Mouse (Mus musculus) kidney, postnatal 0 days (tissue): ENCODE data around the gene Crym. TPM values are rescaled to one million over a fixed set of nuclear protein-coding genes. Genes with fewer than 3 reads are reported as not detected.
A peak's percentile ranks its signal among the peaks of the same experiment; 100 is the strongest.

Source experiments
- ATAC-seq: fragments of 200-750 bp; cut with Nextera tagmentation; replicated peaks from 2 replicates; pipeline ENCODE4 v1.8.0; 2017; ENCODE audit warnings: low read depth, moderate number of reproducible peaks, moderate TSS enrichment, moderate library complexity; ENCODE audit not compliant: low FRiP score
- DNase-seq: peaks from one replicate; pipeline ENCODE4 v3.0.0-alpha.2; 2016; ENCODE audit warnings: low spot score
- H3K27ac ChIP-seq: fragments of 300-500 bp; sonication (generic); 2 replicates; pipeline ENCODE4 v1.5.1; 2014; ENCODE audit warnings: mild to moderate bottlenecking
- H3K27me3 ChIP-seq: fragments of 300-500 bp; sonication (generic); 2 replicates; pipeline ENCODE4 v1.6.1; 2014; ENCODE audit warnings: low read length, mixed read lengths; ENCODE audit not compliant: insufficient read depth
- H3K36me3 ChIP-seq: fragments of 300-500 bp; sonication (generic); 2 replicates; pipeline ENCODE4 v1.6.1; 2014; ENCODE audit warnings: low read length, mixed read lengths; ENCODE audit not compliant: insufficient read depth
- H3K4me1 ChIP-seq: fragments of 300-500 bp; sonication (generic); replicated peaks from 2 replicates; pipeline ENCODE4 v1.6.1; 2014; ENCODE audit warnings: antibody characterized with exemption, low read length, mixed read lengths; ENCODE audit not compliant: insufficient read depth
- H3K4me2 ChIP-seq: fragments of 300-500 bp; sonication (generic); 2 replicates; pipeline ENCODE4 v1.6.1; 2014; ENCODE audit warnings: mild to moderate bottlenecking, low read length, moderate library complexity, mixed read lengths
- H3K4me3 ChIP-seq: fragments of 300-500 bp; sonication (generic); replicated peaks from 2 replicates; pipeline ENCODE4 v1.5.1; 2014; ENCODE audit warnings: low read depth, low read length
- H3K9ac ChIP-seq: fragments of 300-500 bp; sonication (generic); 2 replicates; pipeline ENCODE4 v1.6.1; 2014; ENCODE audit warnings: low read depth, low read length
- H3K9me3 ChIP-seq: fragments of 300-500 bp; sonication (generic); replicated peaks from 2 replicates; pipeline ENCODE4 v1.6.1; 2016; ENCODE audit warnings: low read length, inconsistent platforms, mixed read lengths
- CTCF ChIP-seq: IDR thresholded peaks from 2 replicates; pipeline ENCODE4 v1.5.1; 2016; ENCODE audit warnings: antibody characterized with exemption, low read depth, mild to moderate bottlenecking, moderate library complexity
- WGBS: fragments of 180-500 bp; shearing (Covaris S2); extraction: QIAGEN DNeasy Blood & Tissue Kit; methylation state at CpG from one replicate; pipeline ENCODE4 v1.1.7; 2014; 5-methylcytosine and 5-hydroxymethylcytosine counted together
- polyA plus RNA-seq: library from polyadenylated mRNA; unstranded; fragments of >200 nt; fragmentation: Nextera tagmentation; extraction: Ambion mirVana; gene quantifications from 2 replicates; pipeline ENCODE4 v1.2.1, GENCODE M21; 2015

Gene Crym
- polyA plus RNA-seq, 1 experiment from 2014 or later, result 41.6 TPM

GRCm38 (mm10) chr7:120172188-120172700 lies 29.7 kb downstream of the Crym start:
- no peaks in the 10 kb centered on the region for H3K27me3 ChIP-seq
- no peaks in the 10 kb centered on the region for H3K36me3 ChIP-seq
- DNase-seq (no peak), ATAC-seq (no peak)
- H3K4me2 ChIP-seq, result no peak overlapping the region
- no peaks in the 10 kb centered on the region for H3K4me1 ChIP-seq
- H3K27ac ChIP-seq, result no peak overlapping the region
- no peak for TF ChIP-seq CTCF
- 83% methylated on average over 1 of the region's 1 CpGs for WGBS
- no peaks in the 10 kb centered on the region for H3K9me3 ChIP-seq
- no peak overlapping the region for H3K9ac ChIP-seq
- no peak overlapping the region for H3K4me3 ChIP-seq

GRCm38 (mm10) chr7:120163581-120164251 lies 38.2 kb downstream of the Crym start:
- no peak for TF ChIP-seq CTCF
- H3K9me3 ChIP-seq, result no peaks in the 10 kb centered on the region
- no peaks in the 10 kb centered on the region for H3K27me3 ChIP-seq
- no peaks in the 10 kb centered on the region for H3K36me3 ChIP-seq
- H3K4me3 ChIP-seq, result no peak overlapping the region
- no peaks in the 10 kb centered on the region for H3K4me1 ChIP-seq
- DNase-seq (peak; percentile 73), ATAC-seq (no peak; the same call in 1 of the 2 replicates)
- no peak overlapping the region for H3K9ac ChIP-seq
- 67% methylated on average over 11 of the region's 11 CpGs for WGBS
- H3K27ac ChIP-seq, result no peak overlapping the region
- no peak overlapping the region for H3K4me2 ChIP-seq

- DNase-seq (no peak), ATAC-seq (peak; percentile 66)
- Histone ChIP-seq H3K27me3 (no peaks in the 10 kb centered on the region), H3K27ac (no peak overlapping the region), H3K36me3 (no peaks in the 10 kb centered on the region), H3K4me3 (no peak overlapping the region), H3K9me3 (no peaks in the 10 kb centered on the region), H3K9ac (no peak overlapping the region), H3K4me1 (no peaks in the 10 kb centered on the region), H3K4me2 (no peak overlapping the region)
- 45% methylated on average over 4 of the region's 4 CpGs for WGBS
- no peak for TF ChIP-seq CTCF
Observed at GRCm38 (mm10) chr7:120158121-120158613, 43.7 kb downstream of the Crym start.

- TF ChIP-seq CTCF, result no peak
- no peak for DNase-seq
- Histone ChIP-seq H3K27me3 (no peaks in the 10 kb centered on the region), H3K9ac (no peak overlapping the region), H3K27ac (no peak overlapping the region), H3K4me2 (no peak overlapping the region), H3K4me1 (no peaks in the 10 kb centered on the region), H3K36me3 (no peaks in the 10 kb centered on the region), H3K9me3 (no peaks in the 10 kb centered on the region), H3K4me3 (no peak overlapping the region)
- ATAC-seq, result no peak
- 58% methylated on average over 5 of the region's 5 CpGs for WGBS
Observed at GRCm38 (mm10) chr7:120157575-120158061, 44.3 kb downstream of the Crym start.

GRCm38 (mm10) chr7:120156841-120157409 lies 45.0 kb downstream of the Crym start:
- H3K4me3 ChIP-seq, result no peak overlapping the region
- DNase-seq (no peak), ATAC-seq (no peak)
- no peak overlapping the region for H3K9ac ChIP-seq
- H3K9me3 ChIP-seq, result no peaks in the 10 kb centered on the region
- H3K27ac ChIP-seq, result no peak overlapping the region
- H3K36me3 ChIP-seq, result no peaks in the 10 kb centered on the region
- no peaks in the 10 kb centered on the region for H3K27me3 ChIP-seq
- no peaks in the 10 kb centered on the region for H3K4me1 ChIP-seq
- H3K4me2 ChIP-seq, result no peak overlapping the region
- 47% methylated on average over 2 of the region's 2 CpGs for WGBS
- TF ChIP-seq CTCF, result no peak

- no peak for TF ChIP-seq CTCF
- no peaks in the 10 kb centered on the region for H3K27me3 ChIP-seq
- H3K27ac ChIP-seq, result no peak overlapping the region
- no peak overlapping the region for H3K4me2 ChIP-seq
- DNase-seq, result no peak
- WGBS, result 79% methylated on average over 2 of the region's 2 CpGs
- H3K9me3 ChIP-seq, result no peaks in the 10 kb centered on the region
- H3K9ac ChIP-seq, result no peak overlapping the region
- no peak overlapping the region for H3K4me3 ChIP-seq
- no peaks in the 10 kb centered on the region for H3K4me1 ChIP-seq
- no peaks in the 10 kb centered on the region for H3K36me3 ChIP-seq
- ATAC-seq, result no peak
Observed at GRCm38 (mm10) chr7:120150898-120151297, 51.0 kb downstream of the Crym start.
